Mouse (Mus musculus) heart, embryonic 14.5 days (tissue): Measurements from ENCODE around the gene Dctpp1. TPM values are rescaled to one million over a fixed set of nuclear protein-coding genes. Genes with fewer than 3 reads are reported as not detected.

Experiments used
- ATAC-seq: fragments of 200-750 bp; cut with Nextera tagmentation; 2 replicates; pipeline ENCODE4 v1.8.0; 2017; ENCODE audit warnings: low read depth, moderate TSS enrichment; ENCODE audit not compliant: insufficient number of reproducible peaks, insufficient read depth, low FRiP score
- H3K27ac ChIP-seq, 2 experiments: fragments of 200-500 bp in 1 of 2; fragments of 300-500 bp in 1 of 2; sonication (generic) in 1 of 2; replicated peaks in 1 of 2; 2 replicates each; pipeline ENCODE4 v1.5.1; 2012 to 2014; ENCODE audit warnings: low read depth in 2 of 2, low read length in 2 of 2, control low read depth in 1 of 2, mild to moderate bottlenecking in 1 of 2, mixed read lengths in 1 of 2; ENCODE audit not compliant: control insufficient read depth in 1 of 2, insufficient read depth in 1 of 2
- H3K27me3 ChIP-seq: fragments of 300-500 bp; sonication (generic); 2 replicates; pipeline ENCODE4 v1.6.1; 2014; ENCODE audit warnings: mild to moderate bottlenecking, low read length, control low read depth; ENCODE audit not compliant: control insufficient read depth, insufficient read depth
- H3K36me3 ChIP-seq: fragments of 300-500 bp; sonication (generic); 2 replicates; pipeline ENCODE4 v1.6.1; 2014; ENCODE audit warnings: mild to moderate bottlenecking, control low read depth, low read length, mixed read lengths; ENCODE audit not compliant: control insufficient read depth, insufficient read depth
- H3K4me1 ChIP-seq, 2 experiments: fragments of 200-500 bp in 1 of 2; fragments of 300-500 bp in 1 of 2; sonication (generic) in 1 of 2; 2 replicates each; pipeline ENCODE4 v1.6.1; 2012 to 2014; ENCODE audit warnings: low read length in 2 of 2, control low read depth in 1 of 2, mixed read lengths in 1 of 2; ENCODE audit not compliant: control insufficient read depth in 2 of 2, insufficient read depth in 2 of 2
- H3K4me2 ChIP-seq: fragments of 300-500 bp; sonication (generic); 2 replicates; pipeline ENCODE4 v1.6.1; 2014; ENCODE audit warnings: mild to moderate bottlenecking, low read length
- H3K4me3 ChIP-seq, 2 experiments: fragments of 200-500 bp in 1 of 2; fragments of 300-500 bp in 1 of 2; sonication (generic) in 1 of 2; 2 replicates each; pipeline ENCODE4 v1.5.1; 2012 to 2014; ENCODE audit warnings: low read length in 2 of 2, mild to moderate bottlenecking in 2 of 2, control low read depth in 1 of 2, low read depth in 1 of 2, moderate library complexity in 1 of 2; ENCODE audit not compliant: control insufficient read depth in 1 of 2, insufficient read depth in 1 of 2
- H3K9ac ChIP-seq: fragments of 300-500 bp; sonication (generic); 2 replicates; pipeline ENCODE4 v1.6.1; 2014; ENCODE audit warnings: mild to moderate bottlenecking, low read length
- H3K9me3 ChIP-seq: fragments of 300-500 bp; sonication (generic); 2 replicates; pipeline ENCODE4 v1.6.1; 2016; ENCODE audit warnings: low read length, control low read depth; ENCODE audit not compliant: control insufficient read depth
- WGBS: fragments of 180-500 bp; shearing (Covaris S2); extraction: QIAGEN DNeasy Blood & Tissue Kit; methylation state at CpG from one replicate; pipeline ENCODE4 v1.1.7; 2014; 5-methylcytosine and 5-hydroxymethylcytosine counted together
- polyA plus RNA-seq: library from polyadenylated mRNA; unstranded; fragments of >200 nt; fragmentation: Nextera tagmentation; extraction: Ambion mirVana; gene quantifications from 2 replicates; pipeline ENCODE4 v1.2.1, GENCODE M21; 2014

Gene Dctpp1
- polyA plus RNA-seq, 1 experiment from 2014 or later, result 172 TPM

DNA sequence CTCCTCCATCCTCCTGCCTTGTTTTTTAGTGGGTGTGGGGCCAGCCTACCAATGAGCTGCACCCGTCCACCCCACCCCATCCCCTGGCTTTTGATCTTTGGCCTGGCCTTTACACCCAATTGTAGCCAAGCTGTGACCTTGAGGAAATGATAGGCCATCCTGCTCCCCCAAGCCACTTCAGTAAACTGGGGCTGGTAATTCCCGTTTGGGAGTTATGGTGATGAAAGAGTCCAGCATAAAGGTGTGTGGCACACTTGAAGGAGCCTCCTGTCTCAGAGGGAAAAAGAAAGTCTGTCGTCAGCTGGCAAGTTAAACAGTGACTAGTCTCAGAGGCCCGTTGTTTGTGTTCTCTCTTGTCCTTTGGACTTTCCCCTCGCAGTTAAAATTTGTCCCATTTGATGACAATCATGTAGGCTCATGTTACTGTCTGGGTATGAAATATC is 16.0 kb upstream of the Dctpp1 start:
- H3K4me3 ChIP-seq, result no peak overlapping the region
- 70% methylated on average over 5 of the region's 5 CpGs for WGBS
- ATAC-seq, result no peak
- no peak overlapping the region for H3K4me2 ChIP-seq
- no peak overlapping the region for H3K27ac ChIP-seq
- no peak overlapping the region for H3K9ac ChIP-seq
- peaks cover 11 to 15% of the 10 kb centered on the region in 2 experiments for H3K4me1 ChIP-seq
- peaks cover 4% of the 10 kb centered on the region for H3K36me3 ChIP-seq
- H3K27me3 ChIP-seq, result no peaks in the 10 kb centered on the region
- H3K9me3 ChIP-seq, result no peaks in the 10 kb centered on the region

DNA sequence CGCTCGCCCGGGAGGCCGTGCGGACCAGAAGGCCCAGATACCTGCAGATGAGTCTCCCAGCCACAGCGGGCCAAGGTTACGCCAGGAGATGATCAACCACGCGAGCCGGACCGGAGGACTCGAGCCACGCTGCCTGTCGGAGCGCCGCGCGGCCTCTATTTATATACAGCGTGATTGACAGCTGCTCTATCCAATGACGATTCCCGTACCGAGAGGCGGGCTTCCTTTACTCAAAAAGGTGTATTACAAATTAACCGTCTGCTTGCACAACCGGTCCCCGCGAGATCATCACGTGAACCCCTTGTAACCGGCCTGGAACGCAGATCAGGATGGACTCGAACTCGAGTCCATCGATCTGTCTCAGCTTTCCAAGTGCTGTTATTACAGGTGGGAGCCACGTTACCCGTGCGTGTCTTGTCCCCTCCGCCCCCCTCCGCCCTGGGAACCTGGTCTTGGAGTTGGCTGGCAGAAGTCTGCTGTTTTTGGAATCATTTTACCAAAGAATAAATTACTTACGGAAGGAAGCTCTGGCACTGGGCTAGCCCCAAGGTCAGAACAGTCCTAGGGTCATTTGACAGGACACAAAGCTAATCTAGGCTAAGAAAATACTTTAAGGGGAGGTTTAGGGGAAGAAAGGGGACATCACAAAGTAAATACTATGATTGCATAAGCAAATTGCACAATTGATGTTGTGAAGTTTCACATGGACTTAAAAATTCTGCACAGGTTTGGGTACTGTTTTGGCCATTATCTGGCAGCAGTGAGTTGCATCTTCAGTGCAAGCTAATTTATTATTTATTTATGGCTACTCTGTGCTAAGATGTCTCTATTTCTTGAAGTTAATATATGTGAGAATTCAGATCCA is 13.6 kb upstream of the Dctpp1 start, which contains the start of gene Sephs2:
Sephs2 (minus strand) TSS at position 131 of the 865 bp plus-strand sequence.
- H3K36me3 ChIP-seq, result peaks cover 11% of the 10 kb centered on the region
- WGBS, result under 1% methylated on average over 39 of the region's 39 CpGs
- H3K27ac ChIP-seq, result peak within 1 kb of the TSS; percentile 78 to 81

DNA sequence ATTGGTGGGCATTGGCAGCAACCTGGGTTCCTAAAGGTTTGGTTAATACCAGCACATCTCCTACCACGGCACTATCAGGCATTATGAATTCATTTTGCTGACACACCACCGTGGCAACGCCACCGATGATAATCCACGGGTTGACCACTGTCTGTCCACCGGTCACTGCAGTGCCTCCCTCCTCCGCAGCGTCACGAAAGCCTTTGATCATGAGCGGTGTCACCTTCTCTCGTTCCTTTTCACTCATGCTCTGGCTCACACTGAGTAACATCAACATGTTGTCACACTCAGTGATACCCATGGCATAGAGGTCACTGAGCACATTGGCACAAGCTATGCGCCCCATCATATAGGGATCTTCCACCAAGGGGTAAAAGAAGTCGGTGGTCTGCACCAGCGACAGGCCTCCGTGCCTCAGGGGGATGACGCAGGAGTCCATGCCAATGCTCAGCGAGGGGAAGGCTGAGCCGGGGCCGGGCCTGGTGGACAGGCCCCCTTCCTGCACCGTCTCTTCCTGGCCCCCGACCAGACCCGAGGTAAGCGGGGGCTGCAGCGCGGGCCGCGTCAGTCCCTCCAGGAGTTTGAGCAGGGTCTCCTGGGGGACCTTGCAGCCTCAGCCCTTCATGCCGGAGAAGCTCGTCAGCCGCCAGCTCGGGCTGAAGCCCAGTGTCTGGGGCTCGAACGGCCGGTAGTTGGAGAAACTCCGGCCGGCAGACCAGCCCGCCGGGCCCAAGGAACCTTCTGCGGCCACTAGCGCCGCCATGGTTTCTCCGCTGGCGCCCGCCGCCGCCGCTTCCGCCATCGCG is 12.8 kb upstream of the Dctpp1 start:
- Histone ChIP-seq H3K27me3 (no peaks in the 10 kb centered on the region), H3K36me3 (peaks cover 11% of the 10 kb centered on the region), H3K4me3 (peak overlapping the region; percentile 66 to 78), H3K9ac (peak overlapping the region; percentile 88), H3K27ac (peak overlapping the region; percentile 78 to 81), H3K4me2 (peak overlapping the region; percentile 86), H3K4me1 (peaks cover 11 to 15% of the 10 kb centered on the region in 2 experiments), H3K9me3 (peaks cover 4% of the 10 kb centered on the region; the same call in 1 of the 2 replicates)
- peak; percentile 66 for ATAC-seq
- WGBS, result 11% methylated on average over 50 of the region's 50 CpGs

More for the DNA sequence above, 13.6 kb upstream of the Dctpp1 start, which contains the start of gene Sephs2:
- Histone ChIP-seq H3K27me3 (no peaks in the 10 kb centered on the region), H3K4me3 (peak within 1 kb of the TSS; percentile 66 to 78), H3K4me2 (peak within 1 kb of the TSS; percentile 86), H3K9ac (peak within 1 kb of the TSS; percentile 88), H3K4me1 (peaks cover 11 to 15% of the 10 kb centered on the region in 2 experiments), H3K9me3 (no peaks in the 10 kb centered on the region)
- peak; percentile 82 for ATAC-seq

DNA sequence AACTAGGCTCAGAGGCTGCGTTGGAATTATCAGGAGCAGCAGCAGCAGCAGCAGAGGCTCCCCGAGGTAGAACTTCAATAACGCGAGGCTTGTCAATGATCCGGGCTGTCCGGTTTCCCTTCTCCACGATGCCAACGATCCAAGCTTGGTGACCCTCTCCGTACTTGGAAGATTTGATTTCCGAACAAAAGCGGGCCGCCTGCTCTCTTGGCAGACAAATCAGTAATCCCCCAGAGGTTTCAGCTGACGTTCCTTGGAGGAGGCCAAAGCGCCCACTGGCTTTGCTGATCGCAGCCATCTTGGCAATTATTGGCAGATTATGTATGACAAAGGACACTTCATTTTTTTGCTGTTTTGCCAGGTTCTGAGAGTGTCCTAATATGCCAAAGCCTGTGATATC is 12.1 kb upstream of the Dctpp1 start:
- Histone ChIP-seq H3K9ac (peak overlapping the region; percentile 88), H3K9me3 (peaks cover 5% of the 10 kb centered on the region; the same call in 1 of the 2 replicates), H3K4me1 (peaks cover 11 to 15% of the 10 kb centered on the region in 2 experiments), H3K4me2 (peak overlapping the region; percentile 86), H3K27me3 (no peaks in the 10 kb centered on the region), H3K36me3 (peaks cover 11% of the 10 kb centered on the region), H3K27ac (no peak overlapping the region), H3K4me3 (peak overlapping the region in 1 of 2 experiments; percentile 66; a peak in 2 of 4 replicates)
- 95% methylated on average over 15 of the region's 15 CpGs for WGBS
- no peak for ATAC-seq

DNA sequence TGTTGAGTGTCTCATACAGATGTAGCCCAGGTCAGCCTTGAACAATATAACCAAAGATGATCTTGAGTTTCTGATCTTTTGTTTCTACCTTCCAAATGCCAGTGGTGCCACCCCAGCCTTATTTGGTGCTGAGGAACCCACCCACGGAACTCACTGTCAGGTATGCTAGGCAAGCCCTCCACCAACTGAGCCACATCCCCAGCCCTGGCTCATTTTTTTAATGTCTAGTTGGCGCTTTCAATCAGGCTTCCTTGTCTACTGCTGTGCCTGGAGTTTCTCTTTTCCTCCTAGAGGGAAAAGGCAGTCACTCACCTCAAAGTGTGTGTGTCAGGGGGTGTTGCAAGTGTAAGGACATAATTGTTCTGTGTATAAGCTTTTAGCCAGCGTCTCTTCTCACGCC is 10.6 kb upstream of the Dctpp1 start:
- Histone ChIP-seq H3K27ac (no peak overlapping the region), H3K36me3 (peaks cover 11% of the 10 kb centered on the region), H3K9me3 (peaks cover 5% of the 10 kb centered on the region; the same call in 1 of the 2 replicates), H3K9ac (no peak overlapping the region), H3K4me1 (peaks cover 11 to 15% of the 10 kb centered on the region in 2 experiments), H3K4me2 (no peak overlapping the region), H3K4me3 (no peak overlapping the region), H3K27me3 (no peaks in the 10 kb centered on the region)
- no peak for ATAC-seq
- 96% methylated on average over 4 of the region's 4 CpGs for WGBS

DNA sequence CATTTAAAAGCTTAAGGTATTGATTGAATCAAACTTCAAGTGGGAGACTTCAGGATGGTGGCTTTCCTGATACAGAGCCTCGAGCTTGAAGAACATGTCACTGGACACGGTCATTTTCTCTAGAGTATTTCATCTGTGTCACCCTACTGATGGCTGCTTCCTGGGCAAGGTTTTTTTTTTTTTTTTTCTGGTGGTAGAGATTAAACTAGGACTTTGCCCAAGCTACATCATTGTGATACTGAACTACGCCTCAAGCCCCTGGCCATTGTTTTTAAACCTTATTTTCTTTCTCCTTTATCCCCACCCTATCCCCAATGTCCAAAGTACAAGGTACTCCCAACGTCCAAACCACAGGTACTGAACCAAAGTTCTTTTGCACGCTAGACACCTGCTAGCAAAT is 10.2 kb upstream of the Dctpp1 start:
- no peak overlapping the region for H3K9ac ChIP-seq
- no peak overlapping the region for H3K4me3 ChIP-seq
- 89% methylated on average over 5 of the region's 5 CpGs for WGBS
- no peak overlapping the region for H3K27ac ChIP-seq
- H3K4me1 ChIP-seq, result peaks cover 11 to 15% of the 10 kb centered on the region in 2 experiments
- H3K4me2 ChIP-seq, result no peak overlapping the region
- H3K36me3 ChIP-seq, result peaks cover 11% of the 10 kb centered on the region
- no peaks in the 10 kb centered on the region for H3K27me3 ChIP-seq
- ATAC-seq, result no peak
- peaks cover 5% of the 10 kb centered on the region; the same call in 1 of the 2 replicates for H3K9me3 ChIP-seq

DNA sequence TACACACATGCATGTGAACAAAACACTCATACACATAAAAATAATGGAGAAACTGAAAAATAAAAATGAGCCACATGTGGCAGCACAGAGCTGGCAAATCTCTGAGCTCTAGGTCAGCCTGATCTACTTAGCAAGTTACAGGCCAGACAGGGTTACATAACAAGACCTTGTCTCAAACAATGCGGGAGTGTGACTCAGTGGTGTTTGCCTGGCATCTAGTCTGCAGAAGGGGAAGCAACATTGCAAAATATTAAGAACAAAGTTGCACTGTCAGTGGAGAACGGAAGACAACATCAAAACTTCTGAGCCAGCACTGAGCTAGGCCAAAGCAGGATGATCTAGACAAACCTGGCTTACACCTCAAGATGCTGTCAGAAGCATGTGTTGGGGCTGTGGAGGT is 9.7 kb upstream of the Dctpp1 start:
- H3K9me3 ChIP-seq, result peaks cover 5% of the 10 kb centered on the region; the same call in 1 of the 2 replicates
- H3K4me2 ChIP-seq, result no peak overlapping the region
- WGBS, result 83% methylated on average over 2 of the region's 2 CpGs
- H3K27ac ChIP-seq, result no peak overlapping the region
- no peak overlapping the region for H3K9ac ChIP-seq
- peaks cover 11 to 15% of the 10 kb centered on the region in 2 experiments for H3K4me1 ChIP-seq
- no peak overlapping the region for H3K4me3 ChIP-seq
- no peaks in the 10 kb centered on the region for H3K27me3 ChIP-seq
- no peak for ATAC-seq
- H3K36me3 ChIP-seq, result peaks cover 11% of the 10 kb centered on the region
